Mouse (Mus musculus) gastrocnemius, adult 8-10 months (tissue): Measurements from ENCODE around the gene Sbp. TPM values are rescaled to one million over a fixed set of nuclear protein-coding genes. Genes with fewer than 3 reads are reported as not detected.

ENCODE experiments used
- DNase-seq, 2 experiments: peaks; one replicate each; pipeline ENCODE4 v3.0.0; 2022; ENCODE audit warnings: low spot score in 2 of 2
- total RNA-seq, 4 experiments: library from RNA; stranded (reverse); gene quantifications; 2 replicates each; pipeline ENCODE4 v1.2.4; 2022

The Sbp gene
- total RNA-seq, 4 experiments from 2014 or later, result not detected

GRCm38 (mm10) chr17:23989802-23990201, 48.3 kb downstream of the Sbp start:
- DNase-seq, result no peak

- no peak for DNase-seq
Observed at GRCm38 (mm10) chr17:23992789-23993553, 51.5 kb downstream of the Sbp start.

- DNase-seq, result peak; percentile 82 to 89
Observed at GRCm38 (mm10) chr17:23993559-23994428, 52.3 kb downstream of the Sbp start.

- no peak for DNase-seq
Observed at GRCm38 (mm10) chr17:23994667-23995066, 53.2 kb downstream of the Sbp start.

Other genes with a start within 250 kb of the Sbp start
- gene 1520401A03Rik, start 218.9 kb upstream of the Sbp start, total RNA-seq, result not detected
- under 1 TPM; 0.17 to 0.65 (median 0.40) TPM for gene Pkmyt1, start 215.3 kb upstream of the Sbp start, total RNA-seq
- 1 to 10 TPM; 1.5 to 2.5 (median 1.9) TPM for gene Paqr4, start 200.8 kb upstream of the Sbp start, total RNA-seq
- not detected for gene Kremen2, start 195.8 kb upstream of the Sbp start, total RNA-seq
- 10 to 100 TPM; 48.7 to 63.8 (median 54.3) TPM for gene Flywch1, start 170.1 kb upstream of the Sbp start, total RNA-seq
- gene Flywch2, start 155.6 kb upstream of the Sbp start, total RNA-seq, result not detected
- gene Srrm2, start 151.1 kb upstream of the Sbp start, total RNA-seq, result 100 to 1,000 TPM; 152 to 180 (median 170) TPM
- gene Elob, start 112.5 kb upstream of the Sbp start, total RNA-seq, result 100 to 1,000 TPM; 403 to 511 (median 426) TPM
- gene Prss33, start 105.6 kb upstream of the Sbp start, total RNA-seq, result not detected
- not detected for gene Prss32, start 97.8 kb upstream of the Sbp start, total RNA-seq
- under 1 TPM in 2 of 4 experiments, not detected in 2; 0.68 to 0.85 TPM for gene Prss41, start 97.5 kb upstream of the Sbp start, total RNA-seq
- not detected for gene Prss21, start 73.6 kb upstream of the Sbp start, total RNA-seq
- not detected for gene Dcpp1, start 60.8 kb upstream of the Sbp start, total RNA-seq
- not detected for gene Dcpp2, start 60.8 kb upstream of the Sbp start, total RNA-seq
- not detected for gene Dcpp3, start 24.2 kb upstream of the Sbp start, total RNA-seq
- not detected for gene Sbpl, start 13.6 kb downstream of the Sbp start, total RNA-seq
- not detected for gene Prss30, start 38.9 kb downstream of the Sbp start, total RNA-seq
- not detected for gene Prss22, start 56.4 kb downstream of the Sbp start, total RNA-seq
- gene Prss27, start 96.5 kb downstream of the Sbp start, total RNA-seq, result not detected
- 1 to 10 TPM; 5.8 to 8.0 (median 6.1) TPM for gene Kctd5, start 131.8 kb downstream of the Sbp start, total RNA-seq
- gene Pdpk1, start 209.3 kb downstream of the Sbp start, total RNA-seq, result 10 to 100 TPM; 36.6 to 43.2 (median 39.8) TPM
- gene Amdhd2, start 222.1 kb downstream of the Sbp start, total RNA-seq, result 10 to 100 TPM in 2 of 4 experiments, 1 to 10 TPM in 2; 9.4 to 12.8 (median 10.3) TPM
- gene Atp6v0c, start 228.0 kb downstream of the Sbp start, total RNA-seq, result 100 to 1,000 TPM; 152 to 173 (median 158) TPM